Mouse (Mus musculus) stomach, embryonic 16.5 days (tissue): ENCODE results near the gene Ly6g6c. TPM values are rescaled to one million over a fixed set of nuclear protein-coding genes. Genes with fewer than 3 reads are reported as not detected.

Experiments used
- ATAC-seq: fragments of 200-750 bp; cut with Nextera tagmentation; 2 replicates; pipeline ENCODE4 v1.8.0; 2017; ENCODE audit warnings: moderate number of reproducible peaks, moderate TSS enrichment; ENCODE audit not compliant: insufficient read depth, low FRiP score
- H3K27ac ChIP-seq: fragments of 300-500 bp; sonication (generic); 2 replicates; pipeline ENCODE4 v1.5.1; 2014; ENCODE audit warnings: low read length
- H3K27me3 ChIP-seq: fragments of 300-500 bp; sonication (generic); 2 replicates; pipeline ENCODE4 v1.6.1; 2014; ENCODE audit warnings: low read length, control low read depth, mixed read lengths; ENCODE audit not compliant: control insufficient read depth, insufficient read depth
- H3K36me3 ChIP-seq: fragments of 300-500 bp; sonication (generic); 2 replicates; pipeline ENCODE4 v1.6.1; 2014; ENCODE audit warnings: low read length; ENCODE audit not compliant: control insufficient read depth, insufficient read depth
- H3K4me1 ChIP-seq: fragments of 300-500 bp; sonication (generic); 2 replicates; pipeline ENCODE4 v1.6.1; 2014; ENCODE audit warnings: low read length, control low read depth, mixed read lengths; ENCODE audit not compliant: control insufficient read depth, insufficient read depth
- H3K4me2 ChIP-seq: fragments of 300-500 bp; sonication (generic); 2 replicates; pipeline ENCODE4 v1.6.1; 2014; ENCODE audit warnings: low read depth, low read length, mixed read lengths
- H3K4me3 ChIP-seq: fragments of 300-500 bp; sonication (generic); replicated peaks from 2 replicates; pipeline ENCODE4 v1.5.1; 2014; ENCODE audit warnings: mild to moderate bottlenecking, low read length
- H3K9ac ChIP-seq: fragments of 300-500 bp; sonication (generic); 2 replicates; pipeline ENCODE4 v1.6.1; 2014; ENCODE audit warnings: low read length
- H3K9me3 ChIP-seq: fragments of 300-500 bp; sonication (generic); replicated peaks from 2 replicates; pipeline ENCODE4 v1.6.1; 2016; ENCODE audit warnings: low read length, control low read depth; ENCODE audit not compliant: control insufficient read depth
- WGBS: fragments of 180-500 bp; shearing (Covaris S2); extraction: QIAGEN DNeasy Blood & Tissue Kit; methylation state at CpG from one replicate; pipeline ENCODE4 v1.1.7; 2014; 5-methylcytosine and 5-hydroxymethylcytosine counted together
- polyA plus RNA-seq: library from polyadenylated mRNA; unstranded; fragments of >200 nt; fragmentation: Nextera tagmentation; extraction: Ambion mirVana; gene quantifications from 2 replicates; pipeline ENCODE4 v1.2.1, GENCODE M21; 2015

Ly6g6c gene
- polyA plus RNA-seq, 1 experiment from 2014 or later = 50.6 TPM

- Histone ChIP-seq H3K4me3 (no peak within 1 kb of the TSS), H3K9me3 (no peaks in the 10 kb centered on the region), H3K9ac (no peak within 1 kb of the TSS), H3K36me3 (no peaks in the 10 kb centered on the region), H3K4me2 (no peak within 1 kb of the TSS), H3K27me3 (no peaks in the 10 kb centered on the region), H3K27ac (no peak within 1 kb of the TSS), H3K4me1 (no peaks in the 10 kb centered on the region)
- no peak for ATAC-seq
- 84% methylated on average over 6 of the region's 6 CpGs for WGBS
Measured at GRCm38 (mm10) chr17:35108097-35108496, 42.9 kb downstream of the Ly6g6c start, which contains the start of gene Ly6g5c. Gene Ly6g5c (plus strand): TSS chr17:35108279.

- no peaks in the 10 kb centered on the region for H3K9me3 ChIP-seq
- no peaks in the 10 kb centered on the region for H3K4me1 ChIP-seq
- no peaks in the 10 kb centered on the region for H3K27me3 ChIP-seq
- no peak overlapping the region for H3K27ac ChIP-seq
- H3K9ac ChIP-seq = no peak overlapping the region
- H3K4me2 ChIP-seq = no peak overlapping the region
- no peak for ATAC-seq
- WGBS = 70% methylated on average over 9 of the region's 9 CpGs
- H3K4me3 ChIP-seq = no peak overlapping the region
- no peaks in the 10 kb centered on the region; the same call in 1 of the 2 replicates for H3K36me3 ChIP-seq
Measured at GRCm38 (mm10) chr17:35111774-35112173, 46.6 kb downstream of the Ly6g6c start.

GRCm38 (mm10) chr17:35115046-35116019, 50.1 kb downstream of the Ly6g6c start, which contains the start of gene Ly6g5b:
Gene Ly6g5b (minus strand): TSS chr17:35115428.
- Histone ChIP-seq H3K27me3 (no peaks in the 10 kb centered on the region), H3K27ac (no peak within 1 kb of the TSS), H3K36me3 (peaks cover 13% of the 10 kb centered on the region; the same call in 1 of the 2 replicates), H3K9me3 (no peaks in the 10 kb centered on the region), H3K4me1 (peaks cover 8% of the 10 kb centered on the region), H3K9ac (no peak within 1 kb of the TSS), H3K4me2 (no peak within 1 kb of the TSS), H3K4me3 (no peak within 1 kb of the TSS)
- no peak for ATAC-seq
- 85% methylated on average over 8 of the region's 8 CpGs for WGBS

Other genes with a start within 250 kb of the Ly6g6c start
- 23.8 and 25.8 TPM in 2 replicates for gene Stk19, start 228.4 kb upstream of the Ly6g6c start, polyA plus RNA-seq
- 48.9 and 53.3 TPM in 2 replicates for gene Dxo, start 228.4 kb upstream of the Ly6g6c start, polyA plus RNA-seq
- 45.0 and 48.1 TPM in 2 replicates for gene Skiv2l, start 215.2 kb upstream of the Ly6g6c start, polyA plus RNA-seq
- gene Nelfe, start 215.0 kb upstream of the Ly6g6c start, polyA plus RNA-seq = 89.5 and 96.4 TPM in 2 replicates
- gene Cfb, start 202.9 kb upstream of the Ly6g6c start, polyA plus RNA-seq = 27.8 and 28.9 TPM in 2 replicates
- gene Zbtb12, start 185.9 kb upstream of the Ly6g6c start, polyA plus RNA-seq = 1.0 and 1.1 TPM in 2 replicates
- gene Gm20547, start 183.3 kb upstream of the Ly6g6c start, polyA plus RNA-seq = 0.49 TPM in 1 of 2 replicates, not detected in the other
- 4.4 and 5.5 TPM in 2 replicates for gene C2, start 167.1 kb upstream of the Ly6g6c start, polyA plus RNA-seq
- gene Ehmt2, start 166.9 kb upstream of the Ly6g6c start, polyA plus RNA-seq = 61.0 and 61.1 TPM in 2 replicates
- gene Slc44a4, start 150.9 kb upstream of the Ly6g6c start, polyA plus RNA-seq = 19.3 and 21.1 TPM in 2 replicates
- 36.7 and 40.6 TPM in 2 replicates for gene Neu1, start 134.1 kb upstream of the Ly6g6c start, polyA plus RNA-seq
- gene Hspa1b, start 106.2 kb upstream of the Ly6g6c start, polyA plus RNA-seq = 0.94 and 1.4 TPM in 2 replicates
- 0.27 TPM in 1 of 2 replicates, not detected in the other for gene Gm20481, start 95.5 kb upstream of the Ly6g6c start, polyA plus RNA-seq
- gene Hspa1a, start 93.2 kb upstream of the Ly6g6c start, polyA plus RNA-seq = 13.7 and 16.3 TPM in 2 replicates
- 0.96 and 1.4 TPM in 2 replicates for gene Hspa1l, start 92.7 kb upstream of the Ly6g6c start, polyA plus RNA-seq
- gene Lsm2, start 83.5 kb upstream of the Ly6g6c start, polyA plus RNA-seq = 145 and 146 TPM in 2 replicates
- 81.1 and 82.1 TPM in 2 replicates for gene Vars, start 64.4 kb upstream of the Ly6g6c start, polyA plus RNA-seq
- gene Vwa7, start 48.8 kb upstream of the Ly6g6c start, polyA plus RNA-seq = 0.26 and 0.42 TPM in 2 replicates
- gene Sapcd1, start 37.4 kb upstream of the Ly6g6c start, polyA plus RNA-seq = 14.2 and 14.3 TPM in 2 replicates
- 3.9 and 4.2 TPM in 2 replicates for gene Msh5, start 18.6 kb upstream of the Ly6g6c start, polyA plus RNA-seq
- gene Clic1, start 15.4 kb upstream of the Ly6g6c start, polyA plus RNA-seq = 396 and 441 TPM in 2 replicates
- gene Ddah2, start 6.4 kb upstream of the Ly6g6c start, polyA plus RNA-seq = 190 and 193 TPM in 2 replicates
- gene Mpig6b, start 796 bp downstream of the Ly6g6c start, polyA plus RNA-seq = 0.48 and 1.0 TPM in 2 replicates
- gene Ly6g6e, start 11.5 kb downstream of the Ly6g6c start, polyA plus RNA-seq = 32.3 and 49.2 TPM in 2 replicates
- 3.2 and 4.1 TPM in 2 replicates for gene Ly6g6d, start 12.7 kb downstream of the Ly6g6c start, polyA plus RNA-seq
- 0.46 and 0.54 TPM in 2 replicates for gene Ly6g6f, start 20.2 kb downstream of the Ly6g6c start, polyA plus RNA-seq
- gene Abhd16a, start 23.9 kb downstream of the Ly6g6c start, polyA plus RNA-seq = 95.8 and 97.9 TPM in 2 replicates
- not detected in 2 replicates for gene Ly6g5c, start 42.9 kb downstream of the Ly6g6c start, polyA plus RNA-seq
- gene Ly6g5b, start 50.0 kb downstream of the Ly6g6c start, polyA plus RNA-seq = 0.53 and 0.89 TPM in 2 replicates
- gene Gpank1, start 56.1 kb downstream of the Ly6g6c start, polyA plus RNA-seq = 18.1 and 19.4 TPM in 2 replicates
- gene Csnk2b, start 56.7 kb downstream of the Ly6g6c start, polyA plus RNA-seq = 245 and 269 TPM in 2 replicates
- gene D17H6S53E, start 61.0 kb downstream of the Ly6g6c start, polyA plus RNA-seq = 11.7 and 14.2 TPM in 2 replicates
- 24.9 and 34.0 TPM in 2 replicates for gene Apom, start 66.7 kb downstream of the Ly6g6c start, polyA plus RNA-seq
- 41.2 and 48.4 TPM in 2 replicates for gene Bag6, start 69.8 kb downstream of the Ly6g6c start, polyA plus RNA-seq
- 111 and 125 TPM in 2 replicates for gene Prrc2a, start 99.5 kb downstream of the Ly6g6c start, polyA plus RNA-seq
- 19.9 and 20.2 TPM in 2 replicates for gene Aif1, start 110.7 kb downstream of the Ly6g6c start, polyA plus RNA-seq
- 28.1 and 29.9 TPM in 2 replicates for gene Lst1, start 123.1 kb downstream of the Ly6g6c start, polyA plus RNA-seq
- gene Ltb, start 129.1 kb downstream of the Ly6g6c start, polyA plus RNA-seq = 2.0 TPM in 2 replicates
- 0.32 TPM in 1 of 2 replicates, not detected in the other for gene Tnf, start 136.6 kb downstream of the Ly6g6c start, polyA plus RNA-seq
- 0.44 and 0.46 TPM in 2 replicates for gene Lta, start 140.0 kb downstream of the Ly6g6c start, polyA plus RNA-seq
- gene Gm16181, start 155.4 kb downstream of the Ly6g6c start, polyA plus RNA-seq = 0.27 TPM in 1 of 2 replicates, not detected in the other
- 6.0 and 6.8 TPM in 2 replicates for gene Atp6v1g2, start 168.3 kb downstream of the Ly6g6c start, polyA plus RNA-seq
- gene Nfkbil1, start 170.4 kb downstream of the Ly6g6c start, polyA plus RNA-seq = 6.4 and 8.8 TPM in 2 replicates
- gene Ddx39b, start 176.4 kb downstream of the Ly6g6c start, polyA plus RNA-seq = 340 and 353 TPM in 2 replicates
- 169 and 219 TPM in 2 replicates for gene H2-D1, start 197.3 kb downstream of the Ly6g6c start, polyA plus RNA-seq